Mouse (Mus musculus) kidney, postnatal 4 days (tissue): ENCODE measurements around the gene Mtmr6.

Experiments used
- DNase-seq, 2 experiments: peaks; one replicate each; pipeline ENCODE4 v3.0.0; 2021; ENCODE audit warnings: mixed read lengths in 2 of 2

Gene Mtmr6

DNA sequence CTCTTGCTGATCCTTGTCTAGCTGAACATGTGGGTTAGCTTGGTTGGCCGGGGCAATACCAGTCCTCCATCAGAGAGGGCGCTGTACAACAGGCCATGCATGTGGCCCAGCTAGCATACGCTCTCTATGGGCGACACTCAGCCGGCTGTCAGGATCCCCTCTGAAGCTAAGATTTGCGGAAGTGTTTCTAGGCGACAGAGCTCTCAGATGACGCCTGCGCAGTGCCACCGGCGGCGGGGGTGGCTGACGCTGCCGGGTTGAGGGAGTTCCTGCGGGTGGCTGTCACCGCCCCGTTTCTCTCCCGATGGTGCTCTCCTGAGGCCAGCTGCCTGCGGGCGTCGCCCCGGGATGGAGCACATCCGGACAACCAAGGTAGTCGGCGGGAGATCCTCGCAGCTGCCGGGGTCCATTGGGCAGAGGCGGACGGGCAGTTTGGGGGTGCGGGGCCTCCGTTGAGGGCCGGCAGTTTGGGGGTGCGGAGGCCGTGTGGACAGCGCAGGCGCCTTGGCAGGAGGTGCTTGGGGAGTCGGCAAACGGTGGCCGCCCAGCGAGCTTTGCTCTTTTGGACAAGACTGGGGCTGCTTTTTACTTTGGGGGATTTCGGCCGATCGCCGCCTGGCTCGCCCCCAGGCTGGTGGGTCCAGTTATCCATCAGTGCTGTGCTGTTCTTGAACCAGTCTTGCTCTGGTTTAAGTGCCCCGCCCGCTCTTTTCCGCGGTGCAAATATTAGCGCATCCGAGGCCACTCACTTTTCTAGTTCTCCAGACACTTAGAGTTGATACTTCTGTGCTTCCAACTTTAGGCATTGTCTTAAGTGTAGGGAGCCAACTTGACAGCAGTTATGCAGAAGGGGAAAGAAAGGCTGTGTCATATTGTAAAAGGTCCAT lies at the start of gene Mtmr6:
TSS of gene Mtmr6 (plus strand) at position 239 of the 887 bp plus-strand sequence.
- DNase-seq: peak; percentile 96

DNA sequence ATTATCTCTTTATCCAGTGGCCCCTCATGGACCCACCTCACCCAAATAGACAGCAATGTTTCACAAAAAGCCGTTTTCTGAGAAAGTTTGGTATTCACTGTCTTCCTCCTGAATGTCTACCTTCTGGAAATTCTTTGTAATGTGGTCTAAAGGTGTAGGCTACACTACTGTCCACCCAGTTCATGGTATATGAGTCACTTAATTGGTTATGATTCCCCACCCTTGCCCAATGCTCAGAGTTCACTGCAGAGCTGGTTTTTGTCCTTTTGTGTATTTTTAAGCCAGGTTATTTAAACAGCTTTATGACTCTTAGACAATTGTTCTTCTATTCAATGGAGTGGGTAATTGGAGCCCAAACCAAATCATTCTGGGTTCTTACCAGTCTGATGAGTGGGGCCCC lies 48.9 kb upstream of the Mtmr6 start:
- no peak for DNase-seq

DNA sequence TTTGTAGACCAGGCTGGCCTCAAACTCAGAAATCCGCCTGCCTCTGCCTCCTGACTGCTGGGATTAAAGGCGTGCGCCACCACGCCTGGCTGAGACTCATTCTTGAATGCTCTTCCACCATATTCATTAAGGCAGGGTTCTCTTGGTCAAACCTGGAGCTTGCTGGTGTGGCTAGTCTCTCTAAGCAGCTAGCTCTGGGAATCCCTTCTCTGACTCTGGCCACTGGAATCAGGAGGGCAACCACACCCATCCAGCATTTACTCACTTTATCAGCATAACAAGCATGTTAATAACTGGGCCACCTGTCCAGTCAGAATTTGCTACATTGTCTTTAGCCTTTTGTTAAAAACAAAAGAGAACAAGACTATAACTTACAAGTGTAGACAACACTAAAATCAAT lies 47.4 kb upstream of the Mtmr6 start:
- DNase-seq: no peak

DNA sequence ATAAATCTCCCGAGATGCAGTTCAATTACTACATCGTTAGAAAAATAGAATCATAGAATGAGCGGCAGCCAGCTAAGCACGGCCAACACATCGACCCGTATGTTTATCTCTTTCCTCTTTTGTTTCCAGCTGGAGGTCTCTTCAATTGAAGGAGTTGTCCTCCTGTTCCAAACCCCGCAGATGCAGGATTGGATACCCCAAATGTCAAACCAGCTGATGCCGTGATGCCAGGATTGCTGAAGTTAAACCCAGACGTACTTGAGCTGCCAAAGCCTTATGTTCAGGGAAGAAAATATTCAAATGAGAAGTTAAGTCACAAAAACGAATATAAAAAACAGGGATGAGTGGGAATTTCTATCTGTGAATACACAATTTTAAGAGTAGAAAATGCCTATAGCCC lies 45.1 kb upstream of the Mtmr6 start:
- no peak for DNase-seq

DNA sequence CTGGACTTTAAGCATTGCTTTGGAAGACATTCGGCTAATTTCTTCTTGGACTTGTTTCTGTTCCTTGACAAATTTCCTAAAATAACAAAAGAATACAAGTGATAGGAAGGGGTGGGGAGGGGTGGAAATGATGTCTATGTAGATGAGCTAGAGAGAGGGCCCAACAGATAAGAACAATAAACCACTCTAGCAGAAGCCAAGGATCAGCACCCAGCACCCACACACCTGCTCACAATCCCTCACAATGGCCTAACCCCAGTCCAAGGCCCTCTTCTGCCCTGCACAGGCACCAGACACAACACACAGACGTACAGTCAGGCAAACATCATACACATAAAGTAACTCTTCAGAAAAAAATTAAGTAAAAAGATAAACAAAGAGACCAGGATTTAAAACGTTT lies 26.5 kb upstream of the Mtmr6 start:
- DNase-seq: no peak

DNA sequence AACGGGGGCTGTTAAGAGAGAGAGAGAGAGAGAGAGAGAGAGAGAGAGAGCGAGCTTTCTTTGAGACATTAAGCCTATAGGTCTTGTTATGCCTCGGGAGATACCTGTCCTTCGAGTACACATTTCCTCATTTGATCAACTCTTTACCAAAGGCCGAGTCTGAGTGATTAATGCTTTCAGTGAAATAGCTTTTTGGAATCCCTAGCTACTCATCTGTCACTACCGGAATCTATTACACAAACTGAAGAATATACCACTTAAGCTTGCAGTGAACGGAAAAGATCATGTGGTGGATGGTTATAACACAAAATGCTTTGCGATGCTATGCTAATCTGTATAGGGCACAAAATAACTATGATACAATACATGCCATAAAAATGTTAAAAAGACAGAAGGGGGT lies 14.7 kb upstream of the Mtmr6 start:
- no peak for DNase-seq

DNA sequence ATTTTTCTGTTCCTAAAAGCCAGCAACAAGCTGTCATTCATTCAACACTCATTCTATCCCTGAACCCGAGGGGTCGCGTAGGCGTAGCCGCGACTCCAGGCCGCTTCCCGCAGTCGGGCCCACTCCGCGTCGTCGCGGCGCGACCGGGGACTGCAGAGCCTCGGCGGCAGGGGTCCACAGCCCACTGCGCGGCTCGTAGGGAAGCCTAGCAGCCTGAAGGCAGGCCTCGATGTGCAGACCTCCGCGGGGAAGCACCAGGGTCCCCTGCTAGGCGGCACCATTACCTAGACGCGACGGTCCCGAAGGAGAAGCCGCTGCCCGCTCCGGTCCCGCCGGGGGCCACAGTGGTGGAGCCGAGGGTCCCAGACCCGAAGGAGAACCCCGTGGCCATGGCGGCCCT lies 14.1 kb upstream of the Mtmr6 start:
- DNase-seq: no peak

DNA sequence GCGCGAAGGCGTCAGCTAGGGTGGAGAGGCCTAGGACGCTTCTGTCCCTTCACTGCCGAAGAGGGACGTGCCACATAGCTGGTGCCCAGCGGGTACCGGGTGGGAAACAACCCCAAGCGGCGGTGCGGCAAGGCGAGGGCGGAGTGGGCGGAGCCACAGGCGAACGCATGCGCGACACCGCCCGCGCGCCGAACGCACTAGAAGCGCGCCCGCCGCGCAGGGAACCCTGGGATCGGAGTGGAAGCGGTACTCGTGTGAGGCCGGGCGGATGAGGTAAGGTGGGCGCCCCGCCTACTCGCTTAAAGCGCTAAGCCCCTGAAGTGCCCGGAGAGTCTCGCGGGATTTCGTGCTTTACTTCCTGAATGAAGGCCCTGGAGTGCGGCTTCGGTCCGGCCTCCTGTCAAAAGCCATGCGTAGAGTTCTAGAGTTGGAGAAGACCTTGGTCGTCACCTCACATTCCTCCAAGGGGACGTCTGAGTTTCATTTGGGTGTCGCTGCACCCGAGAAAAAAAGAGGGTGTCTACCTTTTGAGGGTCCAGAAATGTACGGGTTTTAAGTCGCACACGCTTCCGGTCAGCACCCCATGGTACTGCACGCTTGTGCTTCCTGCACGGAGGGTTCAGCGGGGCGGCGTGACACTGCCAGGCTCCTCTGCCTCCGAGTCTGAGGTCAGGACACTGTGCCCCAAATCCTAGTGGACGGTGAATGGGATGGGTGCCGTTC lies 13.6 kb upstream of the Mtmr6 start, which contains the start of the genes Nupl1 and Gm49336:
TSS of gene Nupl1 (minus strand) at position 151 of the 723 bp plus-strand sequence.
TSS of gene Gm49336 (minus strand) at position 227 of the 723 bp plus-strand sequence.
- peak; percentile 98 to 99 for DNase-seq

DNA sequence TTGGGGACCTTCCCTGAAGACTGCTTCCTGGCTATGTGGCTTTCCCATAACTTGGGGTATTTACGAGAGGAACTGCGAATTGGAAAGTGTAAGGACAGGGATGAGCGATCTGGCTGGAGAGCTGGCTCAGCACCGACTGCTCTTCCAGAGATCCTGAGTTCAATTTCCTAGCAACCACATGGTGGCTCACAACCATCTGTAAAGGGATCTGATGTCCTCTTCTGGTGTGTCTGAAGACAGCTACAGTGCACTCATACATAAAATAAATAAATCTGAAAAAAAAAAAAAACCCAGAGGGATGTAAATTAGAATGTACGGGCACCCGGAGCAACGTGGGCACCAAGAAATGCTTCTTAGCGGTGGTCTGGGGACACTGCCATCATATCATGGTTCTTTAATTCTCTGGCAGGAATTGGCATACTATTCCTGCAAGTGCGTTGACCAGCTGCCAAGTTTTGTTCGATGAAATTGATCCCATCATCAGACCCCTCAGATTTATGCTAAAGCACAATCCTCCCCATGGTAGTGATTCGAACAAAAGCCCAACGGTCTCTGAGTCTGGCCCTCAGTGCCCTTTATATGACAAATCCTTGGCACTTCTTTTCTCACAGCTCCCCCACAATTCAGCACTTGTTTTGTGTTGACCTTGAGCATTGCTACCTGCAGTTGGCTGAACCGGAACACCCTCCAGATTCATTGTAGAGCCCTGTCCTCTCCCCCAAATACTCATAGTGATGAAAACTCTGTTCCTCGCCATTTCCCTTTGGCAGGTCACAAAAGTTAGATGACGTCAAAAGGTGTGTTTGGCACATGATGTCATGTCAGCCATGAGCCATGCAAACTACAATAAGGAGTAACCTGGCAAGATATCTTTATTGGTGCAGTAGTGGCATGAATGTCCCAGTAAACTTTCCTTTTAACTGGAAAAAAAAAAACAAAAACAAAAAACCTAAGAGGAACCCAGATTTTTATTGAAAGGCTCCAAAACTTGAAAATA lies 12.7 kb upstream of the Mtmr6 start:
- peak in 1 of 2 experiments; percentile 6 for DNase-seq

DNA sequence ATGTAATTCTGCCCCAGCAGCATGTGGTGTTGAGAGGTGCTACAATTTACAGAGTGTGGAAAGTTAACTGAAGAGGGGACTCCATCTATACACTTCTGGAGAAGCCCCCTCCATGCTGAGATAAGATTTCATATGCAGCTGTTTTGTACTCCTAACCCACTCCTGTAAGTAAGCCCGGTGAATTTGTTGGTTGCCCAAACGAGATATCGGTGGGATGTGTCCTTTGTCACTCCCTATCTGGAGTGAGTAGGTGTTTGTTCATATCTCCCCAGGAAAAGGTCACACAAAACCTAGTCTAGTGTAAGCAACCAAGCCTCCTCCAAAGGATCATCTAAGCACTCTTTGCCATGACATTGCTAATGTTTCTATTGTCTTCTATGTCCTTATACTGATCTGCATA lies 11.6 kb upstream of the Mtmr6 start:
- DNase-seq: no peak

DNA sequence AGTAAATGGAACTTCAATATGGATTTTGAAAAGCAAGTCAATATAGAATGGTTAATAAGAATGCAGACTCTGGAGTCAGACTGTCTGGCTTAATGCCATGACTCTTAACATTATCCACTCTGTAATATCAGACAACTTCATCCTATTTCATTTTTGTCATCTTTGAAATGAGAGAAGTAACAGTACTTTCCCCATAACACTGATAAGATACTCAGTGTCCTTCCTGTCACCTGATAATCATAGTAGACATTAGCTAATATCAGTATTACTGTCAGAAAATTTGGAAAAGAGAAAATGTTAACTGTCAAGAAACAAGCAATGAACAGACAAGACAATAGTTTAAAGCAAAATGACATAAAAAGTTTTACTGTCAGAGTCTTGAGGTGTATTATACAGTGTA lies 10.3 kb upstream of the Mtmr6 start:
- no peak for DNase-seq

DNA sequence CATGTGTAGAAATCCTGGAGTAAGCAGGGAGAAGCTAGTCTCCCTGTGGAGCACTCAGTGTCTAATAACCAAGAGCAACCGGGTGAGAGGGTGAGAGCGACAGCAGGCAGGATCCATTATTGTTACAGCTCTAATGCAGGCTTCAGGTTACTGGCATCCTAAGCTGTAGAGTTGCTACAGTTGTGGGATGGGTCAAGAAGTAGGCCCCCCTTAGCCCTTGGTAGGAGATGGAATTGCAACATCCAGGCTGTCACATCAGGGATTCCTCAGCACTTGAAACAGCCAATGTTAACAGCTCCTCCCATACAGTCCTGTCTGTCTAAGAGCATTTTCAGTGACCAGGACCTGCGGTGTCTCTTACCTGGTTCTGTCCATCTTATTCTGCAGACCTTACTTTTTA lies 8.7 kb upstream of the Mtmr6 start:
- no peak for DNase-seq

DNA sequence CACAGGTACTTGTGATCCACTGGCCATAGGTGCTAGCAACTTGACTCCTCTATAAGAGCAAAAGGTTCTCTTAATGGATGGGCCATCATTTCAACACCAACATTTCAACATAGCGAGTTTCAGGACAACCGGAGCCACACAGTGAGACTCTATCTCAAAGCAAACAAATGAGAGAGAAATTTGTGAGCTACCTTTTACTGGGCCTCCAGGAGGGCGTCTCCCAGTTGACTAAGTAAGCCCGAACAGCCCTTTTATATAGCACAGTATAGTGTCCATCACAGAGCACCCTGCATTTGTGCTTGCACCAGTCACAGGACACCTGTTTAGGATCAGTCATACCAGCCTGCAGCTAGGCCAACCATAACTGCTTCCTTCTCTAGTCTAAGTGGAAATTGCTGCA lies 7.9 kb upstream of the Mtmr6 start:
- DNase-seq: no peak

DNA sequence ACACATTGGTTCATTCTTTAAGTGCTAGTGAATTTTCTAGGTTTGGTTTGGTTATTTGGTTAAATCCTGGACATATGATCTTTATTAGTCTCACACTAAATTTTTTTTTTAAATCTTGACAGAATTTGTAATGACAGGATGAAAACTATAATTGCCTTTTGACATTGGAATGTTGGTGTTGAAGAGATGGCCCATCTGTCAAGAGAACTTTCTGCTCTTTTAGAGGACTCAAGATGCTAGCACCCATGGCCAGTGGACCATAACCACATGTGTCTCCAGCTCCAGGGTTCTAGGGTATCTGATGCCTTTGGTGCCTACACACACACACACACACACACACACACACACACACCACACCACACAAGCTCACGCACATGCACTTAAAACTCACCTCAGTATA lies 7.2 kb upstream of the Mtmr6 start:
- no peak for DNase-seq

DNA sequence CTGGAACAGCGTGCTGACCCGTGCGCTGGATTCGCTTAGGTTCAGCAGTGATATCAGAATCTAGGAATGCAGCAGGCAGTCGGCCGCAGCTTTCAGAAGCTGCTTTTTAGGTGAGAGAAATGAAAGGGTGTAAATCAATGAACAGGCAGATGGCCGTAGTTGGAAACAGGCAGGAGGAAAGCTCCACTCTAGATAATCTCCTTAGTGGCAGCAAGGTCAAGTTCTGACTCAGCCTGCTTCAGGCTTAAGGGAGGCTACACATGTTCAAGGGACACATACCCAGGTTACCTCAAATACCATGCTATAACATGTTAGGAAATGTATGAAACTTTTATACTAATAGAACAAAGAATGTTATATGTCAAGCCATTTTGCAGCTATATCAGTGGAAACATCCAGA lies 2.7 kb upstream of the Mtmr6 start:
- DNase-seq: no peak

DNA sequence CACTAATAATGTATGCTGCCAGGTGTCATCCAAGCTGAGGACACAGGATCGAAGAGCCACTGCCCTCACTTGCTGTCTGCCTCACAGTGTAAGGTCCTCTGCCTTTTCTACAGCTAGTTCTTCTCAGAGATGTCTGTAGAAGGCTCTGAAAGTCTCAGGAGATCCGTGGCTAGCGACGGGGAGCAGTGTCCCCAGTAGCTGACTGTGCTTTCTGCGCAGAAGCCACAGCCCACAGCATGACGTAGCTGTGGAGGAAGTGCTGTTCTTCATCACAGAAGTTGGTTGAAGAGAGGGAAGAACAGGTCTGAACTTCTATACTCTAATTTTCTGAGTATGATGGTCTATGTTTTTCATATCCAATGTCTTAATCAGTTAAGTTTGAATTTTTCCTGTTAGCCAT lies 4.3 kb downstream of the Mtmr6 start:
- DNase-seq: peak in 1 of 2 experiments; percentile 9

DNA sequence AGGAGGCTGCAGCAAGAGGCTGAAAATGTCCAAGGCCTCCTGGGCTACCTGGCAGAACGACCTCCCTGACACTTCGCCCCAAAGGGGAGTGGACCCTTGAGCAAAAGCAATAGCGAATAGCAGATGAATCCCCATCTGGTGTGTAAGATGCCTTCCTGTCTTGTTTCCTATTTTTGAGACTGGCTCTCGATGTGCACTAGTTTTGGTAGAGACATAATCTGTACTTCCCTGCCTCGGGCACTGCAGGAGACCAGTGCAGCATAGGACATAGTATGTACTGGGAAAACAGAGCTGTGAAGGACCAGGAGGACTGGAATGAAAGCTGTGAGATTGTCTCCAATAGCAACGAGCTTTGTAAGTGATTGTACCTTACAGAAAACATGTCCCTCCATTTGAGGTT lies 8.3 kb downstream of the Mtmr6 start:
- no peak for DNase-seq

DNA sequence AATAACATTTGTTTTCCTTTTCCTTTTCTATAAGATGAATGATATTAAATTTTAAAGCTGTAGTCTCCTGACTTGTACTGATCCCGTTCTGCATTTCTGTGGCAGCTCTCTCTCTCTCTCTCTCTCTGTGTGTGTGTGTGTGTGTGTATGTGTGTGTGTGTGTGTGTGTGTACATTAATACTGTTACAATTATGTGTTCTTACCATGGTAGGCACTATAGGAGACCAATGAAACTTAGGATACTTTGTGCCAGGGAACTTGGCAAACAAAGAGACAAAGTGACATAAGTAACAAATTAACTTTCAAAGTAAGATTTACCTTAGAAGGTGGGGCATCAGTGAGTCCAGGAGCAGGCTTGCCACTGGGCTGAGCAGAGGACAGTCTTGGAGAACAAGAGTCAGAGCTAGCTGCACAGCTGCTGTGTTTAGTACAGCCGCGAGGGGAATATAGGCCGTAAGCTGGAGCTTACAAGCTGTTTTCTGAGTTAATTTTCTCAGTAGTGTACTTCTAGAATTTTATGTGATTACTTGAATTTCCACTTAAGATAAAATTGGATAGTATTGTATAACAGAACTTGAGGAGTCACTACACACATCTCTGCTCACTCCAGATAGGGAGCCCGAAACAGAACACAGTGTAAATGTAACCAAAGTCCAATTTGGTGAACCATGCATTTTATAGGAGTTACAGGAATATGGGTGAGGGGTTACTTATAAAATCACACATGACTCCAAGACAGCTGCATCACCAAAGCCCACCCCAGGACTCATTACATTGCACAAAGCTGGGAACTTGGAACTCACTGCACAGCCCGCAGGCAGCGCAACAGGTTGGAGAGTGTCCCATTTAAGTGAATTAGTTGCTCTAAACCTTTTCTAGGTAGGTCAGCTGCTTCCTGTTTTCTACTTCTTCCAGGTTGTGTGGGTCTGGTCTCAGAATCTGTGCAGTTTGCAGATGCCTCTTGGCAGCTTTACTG lies 10.6 kb downstream of the Mtmr6 start:
- DNase-seq: peak in 1 of 2 experiments; percentile 31

DNA sequence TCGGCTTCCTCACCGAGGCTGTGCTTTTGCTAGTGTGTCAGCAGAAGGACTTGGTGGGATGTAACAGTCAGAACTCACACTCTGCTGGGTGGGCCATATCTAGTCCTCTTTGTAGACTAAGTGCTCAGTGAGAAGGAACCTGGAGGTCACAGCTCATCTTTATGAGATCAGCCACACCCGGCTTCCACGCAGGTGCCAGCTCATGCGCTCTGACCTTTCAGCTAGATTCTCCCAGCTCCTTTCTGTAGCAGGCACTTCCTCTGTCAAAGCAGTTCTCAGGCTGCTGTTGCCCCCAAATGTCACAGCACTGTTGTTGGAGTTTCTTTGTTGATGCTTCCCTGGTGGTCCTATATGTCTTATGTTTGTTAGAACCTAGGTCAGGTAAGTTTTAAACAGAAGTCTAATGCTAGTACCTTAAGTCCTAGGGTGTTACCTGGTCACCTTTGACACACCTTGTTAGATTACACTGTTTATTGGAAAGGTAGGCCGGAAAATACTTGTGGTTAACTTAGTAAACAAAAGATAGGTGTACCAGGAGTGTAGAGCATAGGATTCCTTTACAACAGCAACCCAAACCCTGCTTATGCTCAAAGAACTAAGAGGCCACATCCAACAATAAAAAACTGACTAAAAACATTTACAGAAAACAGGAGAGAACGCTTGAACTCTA lies 21.3 kb downstream of the Mtmr6 start:
- DNase-seq: no peak

DNA sequence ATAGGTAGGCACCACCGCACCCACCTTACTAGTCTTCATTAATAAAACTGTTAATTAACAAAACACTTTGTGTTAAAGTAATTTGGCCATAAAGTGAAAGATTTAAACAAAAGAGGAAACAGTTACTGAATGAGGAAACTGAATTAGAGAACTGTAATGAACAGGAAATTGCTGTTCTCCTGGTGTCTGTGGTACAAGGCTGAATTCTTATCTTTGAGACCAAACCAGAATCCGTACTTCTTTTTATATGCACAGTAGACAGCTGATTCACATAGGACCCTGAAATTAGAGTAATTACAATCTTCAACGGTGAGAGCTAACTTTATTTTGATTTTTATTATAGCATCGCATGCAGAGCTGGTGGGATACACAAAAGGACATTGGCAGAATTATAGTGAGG lies 25.3 kb downstream of the Mtmr6 start:
- DNase-seq: no peak

DNA sequence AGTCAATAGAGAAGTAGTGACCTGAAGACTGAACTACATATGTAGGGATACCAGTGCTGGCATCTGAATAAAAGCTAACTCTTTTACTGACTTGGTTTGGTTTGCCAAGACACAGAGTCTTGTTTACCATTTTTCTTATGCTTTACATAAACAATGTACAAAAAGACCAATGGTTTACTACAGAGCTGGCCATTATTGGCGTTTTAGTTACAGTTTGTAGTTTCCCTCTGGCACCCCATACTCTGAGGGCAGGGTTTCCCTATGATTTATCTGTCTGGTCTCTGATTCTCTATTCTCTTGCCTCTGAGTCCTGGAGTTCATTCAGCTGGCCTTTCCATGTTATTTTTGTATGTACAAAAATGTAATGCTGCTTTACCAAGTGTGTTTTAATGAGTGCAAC lies 30.5 kb downstream of the Mtmr6 start:
- DNase-seq: no peak
